Mouse (Mus musculus) liver, embryonic 14.5 days (tissue): ENCODE measurements around the gene Slc28a2.

Source experiments
- CTCF ChIP-seq: IDR thresholded peaks from 2 replicates; pipeline ENCODE4 v1.5.1; 2016; ENCODE audit warnings: antibody characterized with exemption, low read depth, control low read depth
- EP300 ChIP-seq: IDR thresholded peaks from 2 replicates; pipeline ENCODE4 v1.6.1; 2016; ENCODE audit warnings: antibody characterized with exemption, low read depth

DNA sequence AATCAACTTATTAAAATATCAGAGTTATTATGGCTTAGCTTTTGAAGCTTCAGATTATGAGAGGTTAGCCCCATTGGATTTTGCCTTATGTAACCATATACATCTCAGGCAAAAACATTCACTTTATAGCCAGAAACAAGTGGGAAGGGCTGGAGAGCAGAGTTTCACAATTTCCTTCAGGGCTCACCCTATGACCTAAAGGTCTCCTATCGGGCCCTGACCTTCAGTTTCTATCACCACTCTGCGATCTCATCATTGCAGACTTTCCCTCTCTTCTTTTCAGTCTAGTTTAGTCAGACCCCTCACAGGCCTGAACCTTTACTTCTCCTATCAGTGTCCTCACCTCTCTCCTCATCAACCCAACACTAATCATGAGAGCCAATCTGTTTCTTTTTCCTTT lies 18.7 kb upstream of the Slc28a2 start:
- TF ChIP-seq CTCF (no peak), EP300 (no peak)
